Mouse (Mus musculus): ENCODE measurements around the gene Pgghg.

Gene Pgghg

DNA sequence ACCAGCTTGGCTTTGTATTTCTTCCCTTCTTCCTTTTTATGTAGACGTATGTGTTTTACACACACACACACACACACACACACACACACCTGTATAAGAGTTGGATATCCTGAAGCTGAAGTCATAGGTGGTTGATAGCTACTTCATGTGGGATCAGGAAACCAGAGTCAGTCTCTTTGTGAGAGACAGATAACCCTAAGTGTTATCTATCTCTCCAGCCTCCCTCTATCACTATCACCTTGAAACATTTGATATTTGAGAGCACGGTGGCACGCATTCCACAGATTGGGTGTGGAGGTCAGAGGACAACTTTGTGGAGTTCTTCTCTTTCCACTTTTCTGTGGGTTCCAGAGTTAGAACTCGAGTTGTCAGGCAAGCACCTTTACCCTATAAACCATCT, 21.3 kb upstream of the Pgghg start:
- in situ Hi-C loops (cut with MboI; ENCODE audit: low pct_unique_long_range_greater_than_20kb in 1 of 2, low sequenced_read_pairs in 2 of 2, unreplicated experiment in 1 of 2) = loop anchor here in 1 of 2 experiments (5.0 to 25.0 kb wide), 2 partner anchors 142 to 267 kb away; partner anchors contain the start of genes B4galnt4, Hras and Lrrc56

DNA sequence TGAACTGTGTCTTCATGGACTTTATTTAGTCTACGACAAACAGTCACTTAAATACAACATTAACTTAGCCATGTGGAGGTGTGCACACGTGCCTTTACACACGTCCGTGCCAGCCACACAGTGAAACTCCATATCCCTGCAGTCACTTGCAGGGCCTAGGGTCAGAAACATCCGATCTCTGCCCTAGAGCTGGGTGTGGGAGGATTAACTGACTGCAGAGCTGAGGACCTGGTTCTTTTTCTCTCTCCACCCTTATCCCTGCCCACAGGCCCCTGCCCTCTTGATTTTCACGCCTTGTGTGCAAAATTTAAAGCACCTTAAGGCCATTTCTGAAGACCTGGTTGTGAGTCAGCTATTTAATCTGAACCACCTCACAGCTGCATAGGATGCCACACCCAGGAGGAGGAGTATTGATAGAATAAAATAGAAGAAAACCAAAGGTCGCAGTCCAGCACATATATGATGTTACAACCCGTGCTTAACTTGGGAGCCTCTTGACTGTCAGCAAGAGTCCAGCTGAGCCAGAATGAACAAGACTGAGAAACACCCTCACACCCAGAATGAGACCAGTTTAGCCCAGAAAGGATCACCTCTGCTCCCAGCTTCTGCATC, 20.7 kb upstream of the Pgghg start, which contains the start of gene Nlrp6:
Gene Nlrp6, plus strand, starts transcription at position 485 of the 612 bp plus-strand sequence.
- in situ Hi-C loops (cut with MboI; ENCODE audit: low pct_unique_long_range_greater_than_20kb in 1 of 2, low sequenced_read_pairs in 2 of 2, unreplicated experiment in 1 of 2) = loop anchor here in 1 of 2 experiments (25.0 kb wide), 1 partner anchor 267 kb away; the partner anchor contains the start of genes Hras and Lrrc56

DNA sequence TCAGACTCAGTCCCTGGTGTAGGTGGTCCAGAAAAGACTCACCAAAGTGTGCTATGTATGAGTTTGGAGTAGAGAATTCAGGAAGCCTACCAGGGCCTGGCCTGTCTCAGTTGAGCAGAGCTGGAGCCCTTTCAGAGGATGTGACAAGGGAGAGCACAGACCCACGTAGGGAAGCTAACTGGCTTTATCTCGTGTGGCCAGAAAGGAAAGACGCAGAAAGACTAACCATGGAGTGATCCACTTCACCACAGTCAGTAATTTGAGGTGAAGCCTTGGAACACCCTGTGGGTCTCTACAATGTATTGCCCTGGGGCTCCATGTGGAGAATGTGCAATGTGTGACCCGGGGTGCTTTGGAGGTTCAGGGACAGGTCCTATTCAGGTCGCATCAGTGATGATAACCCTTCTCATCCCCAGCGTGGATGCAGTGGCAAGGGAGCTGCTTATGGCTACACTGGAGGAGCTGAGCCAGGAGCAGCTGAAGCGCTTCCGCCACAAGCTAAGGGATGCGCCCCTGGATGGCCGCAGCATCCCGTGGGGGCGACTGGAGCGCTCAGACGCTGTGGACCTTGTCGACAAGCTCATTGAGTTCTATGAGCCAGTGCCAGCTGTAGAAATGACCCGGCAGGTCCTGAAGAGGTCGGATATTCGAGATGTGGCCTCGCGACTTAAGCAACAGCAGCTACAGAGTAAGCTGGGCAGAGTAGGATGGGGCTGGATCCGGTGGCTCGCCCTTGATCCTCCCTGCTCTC, 19.8 kb upstream of the Pgghg start:
- in situ Hi-C loops (cut with MboI; ENCODE audit: low pct_unique_long_range_greater_than_20kb in 1 of 2, low sequenced_read_pairs in 2 of 2, unreplicated experiment in 1 of 2) = loop anchor here in 1 of 2 experiments (25.0 kb wide), 1 partner anchor 266 kb away; the partner anchor contains the start of genes Hras and Lrrc56

DNA sequence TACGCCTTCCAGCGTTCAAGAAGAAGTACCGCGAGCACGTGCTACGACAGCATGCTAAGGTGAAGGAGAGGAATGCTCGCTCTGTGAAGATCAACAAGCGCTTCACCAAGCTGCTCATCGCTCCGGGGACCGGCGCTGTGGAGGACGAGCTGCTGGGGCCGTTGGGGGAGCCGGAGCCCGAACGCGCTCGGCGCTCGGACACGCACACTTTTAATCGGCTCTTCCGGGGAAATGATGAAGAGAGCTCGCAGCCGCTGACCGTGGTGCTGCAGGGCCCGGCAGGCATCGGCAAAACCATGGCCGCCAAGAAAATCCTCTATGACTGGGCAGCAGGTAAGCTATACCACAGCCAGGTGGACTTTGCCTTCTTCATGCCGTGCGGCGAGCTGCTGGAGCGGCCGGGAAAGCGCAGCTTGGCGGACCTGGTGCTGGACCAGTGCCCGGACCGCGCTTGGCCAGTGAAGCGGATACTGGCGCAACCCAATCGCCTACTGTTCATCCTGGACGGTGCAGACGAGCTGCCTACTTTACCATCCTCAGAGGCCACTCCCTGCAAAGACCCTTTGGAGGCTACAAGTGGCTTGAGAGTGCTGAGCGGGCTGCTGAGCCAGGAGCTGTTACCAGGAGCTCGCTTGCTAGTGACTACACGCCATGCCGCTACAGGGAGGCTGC, 18.7 kb upstream of the Pgghg start:
- in situ Hi-C loops (cut with MboI; ENCODE audit: low pct_unique_long_range_greater_than_20kb in 1 of 2, low sequenced_read_pairs in 2 of 2, unreplicated experiment in 1 of 2) = loop anchor here in 1 of 2 experiments (25.0 kb wide), 1 partner anchor 265 kb away; the partner anchor contains the start of genes Hras and Lrrc56

DNA sequence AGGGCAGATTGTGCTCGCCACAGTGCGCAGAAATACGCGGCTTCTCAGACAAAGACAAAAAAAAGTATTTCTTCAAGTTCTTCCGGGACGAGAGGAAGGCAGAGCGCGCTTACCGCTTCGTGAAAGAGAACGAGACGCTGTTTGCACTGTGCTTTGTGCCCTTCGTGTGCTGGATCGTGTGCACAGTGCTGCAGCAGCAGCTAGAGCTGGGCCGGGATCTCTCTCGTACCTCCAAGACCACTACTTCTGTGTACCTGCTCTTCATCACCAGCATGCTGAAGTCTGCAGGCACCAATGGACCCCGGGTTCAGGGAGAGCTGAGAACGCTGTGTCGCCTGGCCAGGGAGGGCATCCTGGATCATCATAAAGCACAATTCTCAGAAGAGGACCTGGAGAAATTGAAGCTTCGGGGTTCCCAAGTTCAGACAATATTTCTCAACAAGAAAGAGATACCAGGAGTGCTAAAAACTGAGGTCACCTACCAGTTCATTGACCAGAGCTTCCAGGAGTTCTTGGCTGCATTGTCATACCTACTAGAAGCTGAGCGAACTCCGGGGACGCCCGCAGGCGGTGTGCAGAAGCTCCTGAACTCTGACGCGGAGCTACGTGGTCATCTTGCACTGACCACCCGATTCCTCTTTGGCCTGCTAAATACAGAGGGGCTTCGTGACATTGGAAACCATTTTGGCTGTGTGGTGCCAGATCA, 18.0 kb upstream of the Pgghg start:
- in situ Hi-C loops (cut with MboI; ENCODE audit: low pct_unique_long_range_greater_than_20kb in 1 of 2, low sequenced_read_pairs in 2 of 2, unreplicated experiment in 1 of 2) = loop anchor here in 1 of 2 experiments (25.0 kb wide), 1 partner anchor 264 kb away; the partner anchor contains the start of genes Hras and Lrrc56

DNA sequence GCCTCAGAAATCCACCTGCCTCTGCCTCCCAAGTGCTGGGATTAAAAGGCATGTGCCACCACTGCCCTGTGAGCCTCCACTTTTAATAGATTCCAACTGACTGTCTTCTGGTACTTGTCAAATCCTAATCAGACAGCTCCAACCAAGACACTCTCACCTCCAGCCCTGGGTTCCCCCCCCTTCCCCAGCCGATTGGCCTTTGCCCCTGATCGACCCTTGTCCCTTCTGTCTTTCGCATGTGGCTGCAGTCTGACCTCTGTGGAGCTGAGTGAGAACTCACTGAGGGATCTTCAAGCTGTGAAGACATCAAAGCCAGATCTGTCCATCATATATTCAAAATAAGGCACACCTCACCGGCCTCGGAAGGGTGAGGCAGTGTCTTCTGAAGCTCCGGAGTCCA, 14.0 kb upstream of the Pgghg start:
- in situ Hi-C loops (cut with MboI; ENCODE audit: low pct_unique_long_range_greater_than_20kb in 1 of 2, low sequenced_read_pairs in 2 of 2, unreplicated experiment in 1 of 2) = no loop called here

DNA sequence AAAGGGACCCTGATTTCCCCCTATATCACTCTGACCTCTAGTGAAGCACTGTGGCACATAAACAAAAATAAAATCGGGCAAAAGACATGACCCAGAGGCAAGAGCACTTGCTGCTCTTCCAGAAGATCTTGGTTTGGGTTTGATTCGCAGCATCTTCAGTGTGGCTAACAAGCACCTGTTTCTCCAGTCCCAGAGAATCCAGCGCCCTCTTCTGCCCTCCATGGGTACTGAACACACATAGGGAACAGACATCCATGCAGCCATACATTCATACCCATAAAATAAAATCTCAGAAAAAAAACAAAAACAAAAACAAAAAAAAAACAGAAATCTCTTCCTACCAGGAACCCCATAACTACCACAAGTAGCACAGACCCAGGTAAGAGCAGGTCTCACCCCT, 2.8 kb upstream of the Pgghg start:
- in situ Hi-C loops (cut with MboI; ENCODE audit: low pct_unique_long_range_greater_than_20kb in 1 of 2, low sequenced_read_pairs in 2 of 2, unreplicated experiment in 1 of 2) = no loop called here

DNA sequence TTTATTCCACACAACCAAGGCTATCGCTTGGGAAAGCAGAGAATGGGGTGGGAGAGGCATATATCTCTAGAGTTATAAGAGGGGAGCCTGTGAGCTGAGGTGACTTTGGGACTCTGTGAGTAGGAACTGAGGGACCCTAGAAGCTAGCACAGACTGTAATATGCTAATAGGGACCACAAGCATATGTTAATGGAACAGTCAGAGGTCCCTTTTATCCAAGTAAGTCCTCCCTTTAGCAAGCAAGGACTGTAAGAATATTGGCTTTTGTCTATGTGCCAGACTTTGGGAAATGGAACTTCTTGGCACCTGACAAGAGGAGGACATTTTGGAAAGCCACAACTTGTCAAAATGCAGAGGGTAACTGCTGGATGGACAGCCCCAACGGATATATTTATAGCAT, 2.3 kb upstream of the Pgghg start:
- in situ Hi-C loops (cut with MboI; ENCODE audit: low pct_unique_long_range_greater_than_20kb in 1 of 2, low sequenced_read_pairs in 2 of 2, unreplicated experiment in 1 of 2) = no loop called here

DNA sequence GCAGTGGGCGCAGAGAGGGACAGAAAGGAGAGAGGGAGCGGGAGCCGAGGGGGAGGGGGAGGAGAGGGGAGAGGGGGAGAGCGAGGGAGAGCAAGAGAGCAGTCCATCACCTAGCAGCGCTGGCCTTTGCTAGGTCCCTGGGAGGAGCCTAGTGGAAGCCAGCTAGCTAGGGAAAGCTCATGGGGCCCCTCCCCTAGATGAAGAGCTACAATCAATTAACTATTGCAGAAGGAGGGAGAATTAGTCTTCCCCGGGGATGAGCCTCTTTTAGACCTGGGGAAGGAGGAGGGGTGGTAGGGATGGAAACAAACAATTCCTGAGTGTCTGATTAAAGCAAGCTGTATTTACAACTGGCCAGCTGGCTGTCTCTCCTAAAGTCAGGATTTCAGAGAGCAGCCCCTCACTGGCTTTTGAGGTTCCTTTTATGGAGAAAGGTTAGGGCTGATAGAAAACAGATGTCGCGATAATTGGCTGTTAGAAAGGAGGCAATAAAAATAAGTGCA, 1.5 kb upstream of the Pgghg start:
- in situ Hi-C loops (cut with MboI; ENCODE audit: low pct_unique_long_range_greater_than_20kb in 1 of 2, low sequenced_read_pairs in 2 of 2, unreplicated experiment in 1 of 2) = no loop called here

DNA sequence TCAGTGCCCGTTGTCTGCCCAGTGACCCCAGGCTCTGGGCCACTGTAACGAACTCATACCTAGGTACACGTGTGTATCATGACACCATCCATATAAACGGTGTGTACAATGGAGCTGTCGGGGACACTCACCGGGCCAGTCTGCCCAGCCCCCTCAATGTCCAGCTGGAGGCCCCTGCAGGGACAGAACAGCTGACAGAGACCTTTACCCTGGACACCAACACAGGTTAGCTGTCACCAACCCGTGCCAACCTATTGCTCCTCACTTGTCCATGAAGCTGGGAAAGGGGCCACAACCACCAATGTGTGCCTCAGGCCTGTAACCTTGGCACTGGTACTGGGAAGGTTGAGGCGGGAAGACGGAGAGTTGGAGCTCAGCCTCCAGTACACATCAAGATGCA, 1.1 kb downstream of the Pgghg start:
- in situ Hi-C loops (cut with MboI; ENCODE audit: low pct_unique_long_range_greater_than_20kb in 1 of 2, low sequenced_read_pairs in 2 of 2, unreplicated experiment in 1 of 2) = no loop called here

DNA sequence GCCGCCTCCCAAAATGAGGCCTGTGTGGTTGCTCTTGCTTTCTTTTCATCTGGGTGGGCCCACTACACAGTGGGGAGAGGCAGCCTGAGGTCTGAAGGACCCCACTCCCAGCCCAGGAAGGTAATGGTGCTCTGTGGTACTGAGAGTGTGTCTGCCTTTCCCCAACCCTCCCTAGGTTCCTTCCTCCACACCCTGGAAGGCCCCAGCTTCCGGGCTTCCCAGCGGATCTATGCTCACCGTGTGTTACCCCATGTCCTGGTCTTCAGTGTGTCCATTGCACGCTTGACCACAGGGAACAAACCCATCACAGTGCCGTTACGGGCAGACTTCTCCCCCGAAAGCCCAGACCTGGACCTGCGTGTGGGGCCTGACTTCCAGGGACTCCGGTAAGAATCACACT, 1.6 kb downstream of the Pgghg start:
- in situ Hi-C loops (cut with MboI; ENCODE audit: low pct_unique_long_range_greater_than_20kb in 1 of 2, low sequenced_read_pairs in 2 of 2, unreplicated experiment in 1 of 2) = no loop called here

DNA sequence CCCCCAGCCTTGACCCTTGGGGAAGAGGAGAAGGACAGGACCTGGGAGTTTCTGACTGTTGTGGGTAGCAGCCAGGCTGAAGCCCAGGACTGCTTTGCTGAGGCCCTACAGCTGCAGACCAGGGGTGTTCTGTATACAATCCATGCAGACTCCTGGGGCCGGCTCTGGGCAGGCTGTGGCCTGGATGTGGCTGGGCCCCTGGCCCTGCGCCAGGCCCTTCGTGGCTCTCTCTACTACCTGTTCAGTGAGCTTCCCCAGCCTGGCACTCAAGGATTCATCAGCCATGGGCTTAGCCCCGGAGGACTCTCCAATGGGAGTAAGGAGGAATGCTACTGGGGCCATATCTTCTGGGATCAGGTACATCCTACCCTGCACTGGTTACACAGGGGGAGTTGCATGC, 2.2 kb downstream of the Pgghg start:
- in situ Hi-C loops (cut with MboI; ENCODE audit: low pct_unique_long_range_greater_than_20kb in 1 of 2, low sequenced_read_pairs in 2 of 2, unreplicated experiment in 1 of 2) = no loop called here

DNA sequence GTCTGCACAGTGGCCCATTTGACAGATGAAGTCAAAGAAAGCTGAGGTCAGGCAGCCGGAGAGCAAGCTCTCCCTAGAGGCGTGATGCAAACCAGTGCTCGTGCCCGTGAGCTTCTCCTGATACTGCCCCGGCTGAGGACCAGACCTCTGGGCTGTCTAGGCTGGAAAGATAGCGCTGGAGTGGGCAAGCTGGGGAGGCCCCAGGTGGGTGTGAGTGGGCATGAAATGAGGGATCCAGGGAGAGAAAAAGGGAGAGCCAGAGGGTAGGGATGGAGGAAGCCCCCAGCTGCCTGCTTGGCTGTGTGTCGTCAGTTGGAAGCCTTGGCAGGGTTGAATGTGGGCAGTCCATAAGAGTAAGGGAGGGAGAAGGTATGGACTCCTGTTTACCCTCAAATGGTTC, 3.0 kb downstream of the Pgghg start:
- in situ Hi-C loops (cut with MboI; ENCODE audit: low pct_unique_long_range_greater_than_20kb in 1 of 2, low sequenced_read_pairs in 2 of 2, unreplicated experiment in 1 of 2) = no loop called here

DNA sequence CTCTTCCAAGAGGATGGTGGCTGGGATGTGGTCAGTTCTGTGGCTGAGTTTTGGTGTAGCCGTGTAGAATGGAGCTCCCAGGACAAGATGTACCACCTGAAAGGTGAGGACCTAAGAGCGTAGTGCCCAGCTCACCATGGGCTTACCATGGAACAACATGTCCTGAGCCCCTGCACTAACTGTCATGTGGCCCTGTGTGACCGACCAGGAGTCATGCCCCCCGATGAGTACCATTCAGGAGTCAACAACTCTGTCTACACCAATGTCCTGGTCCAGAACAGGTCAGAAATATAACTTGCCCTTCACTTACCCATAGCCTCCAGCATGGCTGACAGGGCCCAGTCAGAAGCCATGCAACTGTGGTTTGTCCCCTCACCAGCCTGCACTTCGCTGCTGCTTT, 4.1 kb downstream of the Pgghg start:
- in situ Hi-C loops (cut with MboI; ENCODE audit: low pct_unique_long_range_greater_than_20kb in 1 of 2, low sequenced_read_pairs in 2 of 2, unreplicated experiment in 1 of 2) = no loop called here

DNA sequence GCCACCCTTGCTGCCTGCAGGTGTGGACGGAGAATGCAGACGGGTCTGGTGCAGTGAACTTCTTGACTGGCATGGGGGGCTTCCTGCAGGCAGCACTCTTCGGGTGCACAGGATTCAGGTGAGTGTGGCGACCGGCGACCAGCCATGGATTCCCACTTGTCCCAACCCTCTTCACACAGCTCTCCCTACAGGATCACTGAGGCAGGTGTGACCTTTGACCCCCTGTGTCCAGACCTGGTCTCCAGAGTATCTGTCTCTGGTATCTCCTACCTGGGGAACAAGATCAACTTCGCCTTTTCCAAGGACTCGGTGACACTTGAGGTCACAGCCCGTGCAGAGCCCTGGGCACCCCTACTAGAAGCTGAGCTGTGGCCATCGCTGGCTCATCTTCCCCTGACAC, 5.1 kb downstream of the Pgghg start:
- in situ Hi-C loops (cut with MboI; ENCODE audit: low pct_unique_long_range_greater_than_20kb in 1 of 2, low sequenced_read_pairs in 2 of 2, unreplicated experiment in 1 of 2) = no loop called here

DNA sequence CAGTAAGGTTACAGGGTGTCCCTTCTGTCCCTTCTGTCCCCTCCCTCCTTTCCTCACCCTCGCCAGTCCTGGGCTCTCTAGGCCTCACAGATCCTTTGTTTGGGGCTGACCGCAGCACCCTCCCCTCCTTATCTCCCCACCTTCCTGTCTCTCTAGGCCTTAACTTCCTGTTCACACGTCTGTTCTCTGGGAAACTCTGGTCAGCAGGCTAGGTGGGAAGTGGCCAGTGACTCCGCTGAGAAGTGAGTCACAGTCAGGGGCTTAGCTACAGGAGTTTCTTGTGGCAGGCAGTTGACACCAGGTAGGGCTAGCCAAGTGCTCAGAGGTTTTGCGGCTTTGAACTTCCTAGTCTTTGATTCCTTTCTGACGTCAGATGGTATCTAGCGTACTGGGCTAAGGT, 5.8 kb downstream of the Pgghg start:
- in situ Hi-C loops (cut with MboI; ENCODE audit: low pct_unique_long_range_greater_than_20kb in 1 of 2, low sequenced_read_pairs in 2 of 2, unreplicated experiment in 1 of 2) = no loop called here

DNA sequence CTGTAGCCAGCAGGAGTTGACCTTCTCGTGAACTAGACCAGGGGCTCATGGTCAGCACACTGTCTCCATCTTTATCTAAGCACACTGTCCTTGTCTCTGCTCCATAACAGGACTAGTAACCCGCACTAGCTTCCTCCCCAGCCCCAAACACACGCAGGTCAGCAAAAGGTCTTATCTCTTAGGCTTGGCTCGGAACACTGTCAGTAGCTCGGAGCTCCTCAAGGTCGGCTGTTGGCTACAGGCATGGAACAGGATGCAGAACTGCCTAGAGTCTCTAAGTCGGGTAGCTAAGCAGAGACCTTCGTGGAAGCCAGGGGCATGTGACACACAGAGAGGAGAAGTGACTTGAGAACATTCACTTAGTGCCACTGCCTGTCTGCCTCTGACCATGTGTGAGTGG, 7.0 kb downstream of the Pgghg start:
- in situ Hi-C loops (cut with MboI; ENCODE audit: low pct_unique_long_range_greater_than_20kb in 1 of 2, low sequenced_read_pairs in 2 of 2, unreplicated experiment in 1 of 2) = no loop called here

DNA sequence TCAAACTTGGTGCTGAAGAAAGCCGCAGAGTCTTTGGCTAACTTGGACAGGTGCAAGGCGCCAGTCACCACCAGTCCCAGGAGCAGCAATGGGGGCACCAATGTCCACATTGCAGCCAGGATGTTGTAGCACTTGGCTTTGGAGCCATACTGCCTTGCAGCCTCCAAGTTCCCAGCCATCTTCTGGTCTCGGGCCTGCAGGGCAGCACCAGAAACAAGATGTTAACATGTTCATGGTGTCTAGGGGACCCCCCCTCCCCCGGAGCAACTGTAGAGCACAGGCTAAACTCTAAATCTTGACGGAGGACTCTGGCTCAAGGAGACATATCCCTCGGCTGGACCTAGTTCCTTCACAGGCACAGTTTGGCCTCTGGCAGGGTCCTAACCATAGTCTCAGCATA, 8.1 kb downstream of the Pgghg start:
- in situ Hi-C loops (cut with MboI; ENCODE audit: low pct_unique_long_range_greater_than_20kb in 1 of 2, low sequenced_read_pairs in 2 of 2, unreplicated experiment in 1 of 2) = no loop called here

All from mouse embryonic stem cell (cell line).